Mouse (Mus musculus) cortical plate, adult 2 months (tissue): ENCODE measurements at regions not wholly inside any gene's neighbourhood (a gene's known extent, or its start where the extent isn't known, plus 50 kb on each side); places are given as distances from the start of the nearest gene placed in this dataset.

Experiments
- CTCF ChIP-seq: fragments of 200-500 bp; IDR thresholded peaks from 2 replicates; pipeline ENCODE4 v1.5.1; 2011; ENCODE audit warnings: mild to moderate bottlenecking, control low read depth, low read length; ENCODE audit not compliant: insufficient read depth; ENCODE audit errors: extremely low read depth
- POLR2A ChIP-seq: fragments of 200-500 bp; IDR thresholded peaks from 2 replicates; pipeline ENCODE4 v1.6.1; 2011; ENCODE audit warnings: mild to moderate bottlenecking, low read length, control low read depth; ENCODE audit not compliant: insufficient read depth; ENCODE audit errors: extremely low read depth

GRCm38 (mm10) chr19:6664311-6664952 lies 121.6 kb upstream of the Slc22a12 start:
- no peak for TF ChIP-seq CTCF
- no peak for TF ChIP-seq POLR2A
